Mouse (Mus musculus) forebrain, embryonic 14.5 days (tissue): ENCODE data around the gene Gm13199. TPM values are rescaled to one million over a fixed set of nuclear protein-coding genes. Genes with fewer than 3 reads are reported as not detected.
A peak's percentile ranks its signal among the peaks of the same experiment; 100 is the strongest.

Experiments
- ATAC-seq: fragments of 200-750 bp; cut with Nextera tagmentation; 2 replicates; pipeline ENCODE4 v1.8.0; 2017; ENCODE audit warnings: mild to moderate bottlenecking, moderate library complexity
- DNase-seq: peaks from one replicate; pipeline ENCODE4 v3.0.0-alpha.2; 2015; ENCODE audit warnings: low spot score
- H3K27ac ChIP-seq: fragments of 300-500 bp; sonication (generic); 2 replicates; pipeline ENCODE4 v1.5.1; 2014; ENCODE audit warnings: low read depth, mild to moderate bottlenecking, control low read depth, low read length, moderate library complexity
- H3K27me3 ChIP-seq: fragments of 300-500 bp; sonication (generic); replicated peaks from 2 replicates; pipeline ENCODE4 v1.6.1; 2014; ENCODE audit warnings: low read length, control low read depth, mixed read lengths; ENCODE audit not compliant: control insufficient read depth, insufficient read depth
- H3K36me3 ChIP-seq: fragments of 300-500 bp; sonication (generic); 2 replicates; pipeline ENCODE4 v1.6.1; 2014; ENCODE audit warnings: low read length, control low read depth; ENCODE audit not compliant: control insufficient read depth, insufficient read depth
- H3K4me1 ChIP-seq: fragments of 300-500 bp; sonication (generic); 2 replicates; pipeline ENCODE4 v1.6.1; 2014; ENCODE audit warnings: antibody characterized with exemption, low read length, control low read depth; ENCODE audit not compliant: control insufficient read depth, insufficient read depth
- H3K4me2 ChIP-seq: fragments of 300-500 bp; sonication (generic); 2 replicates; pipeline ENCODE4 v1.6.1; 2014; ENCODE audit warnings: mild to moderate bottlenecking, control low read depth, low read length
- H3K4me3 ChIP-seq: fragments of 300-500 bp; sonication (generic); 2 replicates; pipeline ENCODE4 v1.5.1; 2014; ENCODE audit warnings: low read depth, low read length, control low read depth
- H3K9ac ChIP-seq: fragments of 300-500 bp; sonication (generic); 2 replicates; pipeline ENCODE4 v1.6.1; 2014; ENCODE audit warnings: mild to moderate bottlenecking, low read length, control low read depth, moderate library complexity
- H3K9me3 ChIP-seq: fragments of 300-500 bp; sonication (generic); replicated peaks from 2 replicates; pipeline ENCODE4 v1.6.1; 2016; ENCODE audit warnings: low read length, control low read depth, mixed read lengths; ENCODE audit not compliant: control insufficient read depth
- WGBS: fragments of 180-500 bp; shearing (Covaris S2); extraction: QIAGEN DNeasy Blood & Tissue Kit; methylation state at CpG from one replicate; pipeline ENCODE4 v1.1.7; 2014; 5-methylcytosine and 5-hydroxymethylcytosine counted together
- polyA plus RNA-seq: library from polyadenylated mRNA; unstranded; fragments of >200 nt; fragmentation: Nextera tagmentation; extraction: Ambion mirVana; gene quantifications from 2 replicates; pipeline ENCODE4 v1.2.1, GENCODE M21; 2014

Gene Gm13199
- polyA plus RNA-seq, 1 experiment from 2014 or later = 0.63 TPM

DNA sequence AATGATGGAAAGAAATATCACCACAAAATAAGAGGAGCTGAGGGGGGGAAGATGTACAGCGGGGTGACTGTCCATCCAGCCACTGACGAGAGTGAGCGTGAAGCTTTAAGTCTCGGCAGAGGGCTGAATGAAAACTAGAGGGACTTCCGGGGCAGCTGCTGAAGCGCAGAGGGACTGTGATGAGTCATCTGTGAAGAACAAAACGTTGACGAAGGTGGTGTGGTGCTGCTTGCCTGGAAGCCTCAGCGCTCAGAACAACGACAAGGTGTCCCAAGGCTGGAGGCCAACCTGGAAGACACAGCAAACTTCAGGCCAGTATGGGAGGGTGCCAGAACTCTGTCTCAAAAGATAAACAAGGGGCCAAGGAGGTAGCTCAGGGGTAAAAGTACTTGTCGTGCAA, 21.9 kb downstream of the Gm13199 start:
- DNase-seq = no peak
- no peak overlapping the region for H3K27ac ChIP-seq
- H3K9ac ChIP-seq = no peak overlapping the region
- no peaks in the 10 kb centered on the region for H3K9me3 ChIP-seq
- WGBS = 98% methylated on average over 11 of the region's 11 CpGs
- no peak overlapping the region for H3K4me2 ChIP-seq
- H3K4me3 ChIP-seq = no peak overlapping the region
- H3K27me3 ChIP-seq = no peaks in the 10 kb centered on the region
- H3K36me3 ChIP-seq = peaks cover 52% of the 10 kb centered on the region
- H3K4me1 ChIP-seq = peaks cover 5% of the 10 kb centered on the region
- ATAC-seq = no peak

DNA sequence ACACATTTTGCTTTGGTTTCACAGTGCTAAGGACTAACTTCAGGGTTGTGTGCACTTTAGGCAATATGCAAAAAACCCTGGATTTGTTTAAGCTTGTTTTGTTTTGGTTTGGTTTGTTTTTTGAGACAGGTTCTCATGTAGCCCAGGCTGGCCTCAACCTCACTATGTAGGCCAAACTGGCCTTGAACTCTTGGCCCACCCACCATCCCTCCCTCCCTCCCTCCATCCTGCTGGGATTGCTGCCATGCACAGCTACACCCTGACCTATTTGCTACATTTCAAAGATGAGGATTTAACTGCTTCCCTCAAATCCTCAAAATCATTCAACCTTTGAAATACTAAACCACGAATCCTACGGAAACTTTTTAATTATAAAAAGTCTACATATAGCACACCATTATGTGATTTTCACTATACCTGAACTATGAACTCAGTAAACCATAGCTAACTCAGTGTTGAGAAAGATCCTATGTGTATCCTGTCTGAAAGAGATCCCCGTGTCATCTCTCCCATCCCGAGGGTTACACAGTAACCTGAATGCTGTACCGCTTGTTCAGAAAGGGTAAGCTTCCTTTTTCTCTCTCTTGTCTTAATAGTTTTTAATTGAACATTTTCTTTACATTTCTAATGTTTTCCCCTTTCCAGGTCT, 37.3 kb downstream of the Gm13199 start:
- ATAC-seq (no peak), DNase-seq (no peak)
- H3K36me3 ChIP-seq = peaks cover 57% of the 10 kb centered on the region
- no peak overlapping the region for H3K4me2 ChIP-seq
- no peaks in the 10 kb centered on the region for H3K9me3 ChIP-seq
- H3K4me3 ChIP-seq = no peak overlapping the region
- no peaks in the 10 kb centered on the region for H3K27me3 ChIP-seq
- no peak overlapping the region for H3K9ac ChIP-seq
- WGBS = 97% methylated on average over 5 of the region's 5 CpGs
- H3K27ac ChIP-seq = no peak overlapping the region
- H3K4me1 ChIP-seq = no peaks in the 10 kb centered on the region

DNA sequence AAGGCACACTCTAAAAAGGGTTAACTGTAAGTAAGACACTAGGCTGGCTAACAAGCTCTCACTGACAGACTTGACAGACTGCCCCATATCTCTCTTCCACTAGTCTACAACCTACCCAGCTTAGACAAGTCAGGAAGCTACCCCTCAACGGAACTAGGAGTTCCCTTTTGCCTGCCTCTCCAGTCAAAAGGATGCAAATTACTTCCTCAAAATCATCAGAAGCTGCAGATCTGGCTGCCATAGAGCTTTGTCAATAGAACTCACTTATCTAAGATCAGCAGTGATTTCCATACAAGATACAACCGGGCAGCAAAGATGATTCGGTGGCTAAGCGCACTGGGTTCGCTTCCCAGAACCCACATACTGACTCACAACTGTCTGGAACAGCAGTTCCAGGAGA, 38.0 kb downstream of the Gm13199 start:
- Histone ChIP-seq H3K4me3 (no peak overlapping the region), H3K27me3 (no peaks in the 10 kb centered on the region), H3K36me3 (peaks cover 59% of the 10 kb centered on the region), H3K4me1 (no peaks in the 10 kb centered on the region), H3K9ac (no peak overlapping the region), H3K9me3 (no peaks in the 10 kb centered on the region), H3K4me2 (no peak overlapping the region), H3K27ac (no peak overlapping the region)
- ATAC-seq (no peak), DNase-seq (no peak)
- WGBS = 92% methylated on average over 5 of the region's 5 CpGs

DNA sequence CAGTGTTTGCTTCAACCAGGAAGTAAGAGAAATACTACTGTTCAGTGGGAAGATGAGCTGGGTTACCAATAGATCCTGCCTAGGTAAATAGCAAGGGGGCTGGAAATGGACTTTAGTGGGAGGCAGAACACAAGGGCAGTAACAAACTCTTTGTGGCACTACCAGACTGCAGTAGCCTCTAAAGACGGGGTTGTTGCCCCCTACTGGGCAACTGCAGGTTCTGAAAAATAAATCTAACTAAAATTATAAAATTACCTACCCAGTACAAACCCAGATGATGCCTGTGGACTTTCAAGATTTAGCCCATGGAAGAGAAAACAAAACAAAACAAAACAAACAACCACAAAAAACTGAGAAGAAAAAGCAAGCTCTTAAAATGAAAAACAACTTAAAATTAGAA, 38.5 kb downstream of the Gm13199 start:
- H3K27me3 ChIP-seq = no peaks in the 10 kb centered on the region
- H3K9me3 ChIP-seq = no peaks in the 10 kb centered on the region
- H3K4me3 ChIP-seq = no peak overlapping the region
- 19% methylated on average over 1 of the region's 1 CpGs for WGBS
- H3K9ac ChIP-seq = no peak overlapping the region
- H3K4me1 ChIP-seq = no peaks in the 10 kb centered on the region
- H3K4me2 ChIP-seq = no peak overlapping the region
- DNase-seq = peak; percentile 47
- no peak for ATAC-seq
- H3K36me3 ChIP-seq = peaks cover 64% of the 10 kb centered on the region
- H3K27ac ChIP-seq = no peak overlapping the region

DNA sequence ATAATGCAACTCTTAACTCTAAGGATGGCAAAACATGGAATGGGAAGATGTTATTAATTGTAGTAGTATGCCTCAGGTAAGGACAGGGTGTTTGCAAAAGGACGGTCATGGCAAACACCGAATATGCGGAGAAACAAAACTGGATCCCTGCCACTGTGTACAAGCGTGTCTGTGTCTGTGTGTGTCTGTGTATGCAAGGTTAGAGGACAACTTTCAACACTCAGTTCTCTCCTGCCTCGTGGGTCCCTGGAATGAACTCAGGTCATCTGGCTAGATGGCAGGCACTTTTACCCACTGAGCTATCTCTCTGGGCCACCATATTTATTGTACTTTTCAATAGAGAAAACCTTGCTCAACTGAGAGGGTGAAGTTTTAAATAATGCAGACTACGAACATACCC, 40.3 kb downstream of the Gm13199 start:
- no peak for ATAC-seq
- no peaks in the 10 kb centered on the region for H3K27me3 ChIP-seq
- no peak overlapping the region for H3K27ac ChIP-seq
- H3K4me3 ChIP-seq = no peak overlapping the region
- DNase-seq = no peak
- no peaks in the 10 kb centered on the region for H3K4me1 ChIP-seq
- H3K36me3 ChIP-seq = peaks cover 74% of the 10 kb centered on the region
- no peak overlapping the region for H3K9ac ChIP-seq
- 95% methylated on average over 6 of the region's 6 CpGs for WGBS
- H3K9me3 ChIP-seq = no peaks in the 10 kb centered on the region
- no peak overlapping the region for H3K4me2 ChIP-seq

DNA sequence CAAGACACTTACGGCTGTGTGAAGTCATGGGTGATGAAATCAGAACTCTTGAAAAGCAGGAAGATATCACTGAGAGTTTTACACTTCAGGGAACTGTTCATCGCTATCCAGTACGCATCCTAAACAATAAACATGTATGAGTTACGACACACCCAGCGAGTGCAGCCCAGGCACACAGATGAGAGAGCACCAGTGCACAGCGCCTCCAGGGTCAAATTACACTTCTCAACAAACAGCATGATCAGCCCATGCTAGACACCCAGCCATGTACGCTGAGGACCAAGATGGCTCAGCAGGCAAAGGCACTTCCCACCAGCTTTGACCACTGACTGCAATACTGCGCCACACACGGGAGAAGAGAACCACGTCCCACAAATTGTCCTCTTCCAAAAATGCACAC, 41.5 kb downstream of the Gm13199 start:
- H3K9me3 ChIP-seq = no peaks in the 10 kb centered on the region
- WGBS = 92% methylated on average over 10 of the region's 10 CpGs
- ATAC-seq (no peak), DNase-seq (no peak)
- no peak overlapping the region for H3K27ac ChIP-seq
- H3K4me3 ChIP-seq = no peak overlapping the region
- H3K27me3 ChIP-seq = no peaks in the 10 kb centered on the region
- H3K9ac ChIP-seq = no peak overlapping the region
- no peak overlapping the region for H3K4me2 ChIP-seq
- H3K4me1 ChIP-seq = no peaks in the 10 kb centered on the region
- H3K36me3 ChIP-seq = peaks cover 73% of the 10 kb centered on the region

Other genes with a start within 250 kb of the Gm13199 start
- 3.8 and 4.1 TPM in 2 replicates for gene Camk1d, start 148.4 kb downstream of the Gm13199 start, polyA plus RNA-seq
- gene Nudt5, start 17.9 kb downstream of the Gm13199 start, polyA plus RNA-seq = 32.0 and 36.2 TPM in 2 replicates
- gene Cdc123, start 17.8 kb downstream of the Gm13199 start, polyA plus RNA-seq = 278 and 301 TPM in 2 replicates
- 80.3 and 86.8 TPM in 2 replicates for gene Sec61a2, start 32.5 kb upstream of the Gm13199 start, polyA plus RNA-seq
- 2.5 and 3.5 TPM in 2 replicates for gene Dhtkd1, start 79.9 kb upstream of the Gm13199 start, polyA plus RNA-seq
- gene Upf2, start 88.5 kb upstream of the Gm13199 start, polyA plus RNA-seq = 7.6 and 7.8 TPM in 2 replicates